Mouse (Mus musculus): Measurements from ENCODE around the gene Arid3a.

- TF ChIP-seq CTCF (IDR thresholded peaks at IDR 0.05; ENCODE audit: borderline replicate concordance, insufficient read depth, low read depth, low read length), result no peak
- TF ChIP-seq POLR2A (IDR thresholded peaks at IDR 0.05; ENCODE audit: borderline replicate concordance, insufficient read depth, low read length), result no peak
Observed at GRCm38 (mm10) chr10:79889386-79889785, 37.5 kb upstream of the Arid3a start.

Data from cerebellum, adult 2 months (tissue).